Mouse (Mus musculus) hindbrain, embryonic 16.5 days (tissue): ENCODE data around the gene Nphs1. TPM values are rescaled to one million over a fixed set of nuclear protein-coding genes. Genes with fewer than 3 reads are reported as not detected.
"Not testable (repeated sequence)": the region's sequence is repeated elsewhere in the genome, so short reads cannot be mapped to it uniquely, and the experiment has no call there.

ENCODE experiments used
- ATAC-seq: fragments of 200-750 bp; cut with Nextera tagmentation; 2 replicates; pipeline ENCODE4 v1.8.0; 2017; ENCODE audit warnings: moderate TSS enrichment, moderate library complexity
- H3K27ac ChIP-seq: fragments of 300-500 bp; sonication (generic); 2 replicates; pipeline ENCODE4 v1.5.1; 2014; ENCODE audit warnings: low read depth, mild to moderate bottlenecking, control low read depth, low read length, moderate library complexity
- H3K27me3 ChIP-seq: fragments of 300-500 bp; sonication (generic); replicated peaks from 2 replicates; pipeline ENCODE4 v1.6.1; 2014; ENCODE audit warnings: low read length; ENCODE audit not compliant: control insufficient read depth, insufficient read depth
- H3K36me3 ChIP-seq: fragments of 300-500 bp; sonication (generic); 2 replicates; pipeline ENCODE4 v1.6.1; 2014; ENCODE audit warnings: mild to moderate bottlenecking, low read length, moderate library complexity, mixed read lengths; ENCODE audit not compliant: control insufficient read depth, insufficient read depth
- H3K4me1 ChIP-seq: fragments of 300-500 bp; sonication (generic); 2 replicates; pipeline ENCODE4 v1.6.1; 2014; ENCODE audit warnings: low read depth, low read length; ENCODE audit not compliant: control insufficient read depth, insufficient read depth
- H3K4me2 ChIP-seq: fragments of 300-500 bp; sonication (generic); 2 replicates; pipeline ENCODE4 v1.6.1; 2014; ENCODE audit warnings: mild to moderate bottlenecking, low read length, control low read depth, moderate library complexity
- H3K4me3 ChIP-seq: fragments of 300-500 bp; sonication (generic); 2 replicates; pipeline ENCODE4 v1.5.1; 2014; ENCODE audit warnings: mild to moderate bottlenecking, low read length, control low read depth, moderate library complexity
- H3K9ac ChIP-seq: fragments of 300-500 bp; sonication (generic); 2 replicates; pipeline ENCODE4 v1.6.1; 2014; ENCODE audit warnings: low read depth, mild to moderate bottlenecking, control low read depth, low read length, moderate library complexity
- H3K9me3 ChIP-seq: fragments of 300-500 bp; sonication (generic); 2 replicates; pipeline ENCODE4 v1.6.1; 2014; ENCODE audit warnings: mild to moderate bottlenecking, low read length, moderate library complexity; ENCODE audit not compliant: control insufficient read depth
- WGBS: fragments of 180-500 bp; shearing (Covaris S2); extraction: QIAGEN DNeasy Blood & Tissue Kit; methylation state at CpG from one replicate; pipeline ENCODE4 v1.1.7; 2014; 5-methylcytosine and 5-hydroxymethylcytosine counted together
- polyA plus RNA-seq: library from polyadenylated mRNA; unstranded; fragments of >200 nt; fragmentation: Nextera tagmentation; extraction: Ambion mirVana; gene quantifications from 2 replicates; pipeline ENCODE4 v1.2.1, GENCODE M21; 2015

The Nphs1 gene
- polyA plus RNA-seq, 1 experiment from 2014 or later, result 0.98 TPM

GRCm38 (mm10) chr7:30501159-30501558 is 43.0 kb downstream of the Nphs1 start:
- H3K27me3 ChIP-seq, H3K4me3 ChIP-seq, ATAC-seq, H3K36me3 ChIP-seq, H3K27ac ChIP-seq, H3K4me1 ChIP-seq, H3K9ac ChIP-seq, H3K4me2 ChIP-seq, H3K9me3 ChIP-seq: not testable (repeated sequence)
- 66% methylated on average over 5 of the region's 5 CpGs for WGBS

- H3K4me2 ChIP-seq, result no peak overlapping the region
- no peaks in the 10 kb centered on the region for H3K4me1 ChIP-seq
- H3K4me3 ChIP-seq, result no peak overlapping the region
- H3K27ac ChIP-seq, result no peak overlapping the region
- no peak overlapping the region for H3K9ac ChIP-seq
- H3K27me3 ChIP-seq, result no peaks in the 10 kb centered on the region
- no peak for ATAC-seq
- H3K36me3 ChIP-seq, result no peaks in the 10 kb centered on the region
- WGBS, result 71% methylated on average over 4 of the region's 4 CpGs
- H3K9me3 ChIP-seq, result no peaks in the 10 kb centered on the region
Measured at GRCm38 (mm10) chr7:30508061-30508460, 49.9 kb downstream of the Nphs1 start.

GRCm38 (mm10) chr7:30515003-30515760 is 57.1 kb downstream of the Nphs1 start:
- Histone ChIP-seq H3K4me1 (no peaks in the 10 kb centered on the region; the same call in 1 of the 2 replicates), H3K27ac (no peak overlapping the region), H3K36me3 (no peaks in the 10 kb centered on the region), H3K4me2 (no peak overlapping the region), H3K4me3 (no peak overlapping the region), H3K9me3 (no peaks in the 10 kb centered on the region), H3K27me3 (no peaks in the 10 kb centered on the region), H3K9ac (no peak overlapping the region)
- 62% methylated on average over 24 of the region's 24 CpGs for WGBS
- ATAC-seq, result no peak

- H3K4me2 ChIP-seq, result no peak overlapping the region
- H3K36me3 ChIP-seq, result peaks cover 5% of the 10 kb centered on the region
- no peaks in the 10 kb centered on the region for H3K9me3 ChIP-seq
- H3K4me3 ChIP-seq, result no peak overlapping the region
- ATAC-seq, result no peak
- 53% methylated on average over 6 of the region's 8 CpGs for WGBS
- no peaks in the 10 kb centered on the region for H3K27me3 ChIP-seq
- H3K27ac ChIP-seq, result no peak overlapping the region
- peaks cover 5% of the 10 kb centered on the region for H3K4me1 ChIP-seq
- H3K9ac ChIP-seq, result no peak overlapping the region
Measured at GRCm38 (mm10) chr7:30518325-30518724, 60.2 kb downstream of the Nphs1 start.

GRCm38 (mm10) chr7:30520396-30520795 is 62.3 kb downstream of the Nphs1 start:
- Histone ChIP-seq H3K9ac (no peak overlapping the region), H3K4me3 (no peak overlapping the region), H3K4me2 (no peak overlapping the region), H3K9me3 (no peaks in the 10 kb centered on the region), H3K27me3 (no peaks in the 10 kb centered on the region), H3K27ac (no peak overlapping the region), H3K4me1 (peaks cover 5% of the 10 kb centered on the region), H3K36me3 (peaks cover 15% of the 10 kb centered on the region)
- 58% methylated on average over 4 of the region's 4 CpGs for WGBS
- peak; percentile 15 for ATAC-seq

GRCm38 (mm10) chr7:30520856-30521255 is 62.7 kb downstream of the Nphs1 start:
- H3K4me3 ChIP-seq, result no peak overlapping the region
- H3K9ac ChIP-seq, result no peak overlapping the region
- H3K36me3 ChIP-seq, result peaks cover 19% of the 10 kb centered on the region
- H3K27ac ChIP-seq, result no peak overlapping the region
- peaks cover 5% of the 10 kb centered on the region for H3K4me1 ChIP-seq
- H3K9me3 ChIP-seq, result no peaks in the 10 kb centered on the region
- no peaks in the 10 kb centered on the region for H3K27me3 ChIP-seq
- no peak overlapping the region for H3K4me2 ChIP-seq
- peak; percentile 3; the same call in 1 of the 2 replicates for ATAC-seq
- 66% methylated on average over 5 of the region's 5 CpGs for WGBS

GRCm38 (mm10) chr7:30522871-30523270 is 64.8 kb downstream of the Nphs1 start:
- no peak overlapping the region for H3K9ac ChIP-seq
- H3K9me3 ChIP-seq, result no peaks in the 10 kb centered on the region
- H3K36me3 ChIP-seq, result peaks cover 37% of the 10 kb centered on the region
- H3K27me3 ChIP-seq, result no peaks in the 10 kb centered on the region
- no peak overlapping the region for H3K27ac ChIP-seq
- no peak overlapping the region for H3K4me3 ChIP-seq
- WGBS, result 74% methylated on average over 10 of the region's 10 CpGs
- H3K4me1 ChIP-seq, result peaks cover 5% of the 10 kb centered on the region
- no peak overlapping the region for H3K4me2 ChIP-seq
- ATAC-seq, result no peak

GRCm38 (mm10) chr7:30524487-30524886 is 66.4 kb downstream of the Nphs1 start:
- no peaks in the 10 kb centered on the region for H3K27me3 ChIP-seq
- no peak for ATAC-seq
- H3K9me3 ChIP-seq, result no peaks in the 10 kb centered on the region
- no peak overlapping the region for H3K4me2 ChIP-seq
- H3K4me1 ChIP-seq, result peaks cover 5% of the 10 kb centered on the region
- no peak overlapping the region for H3K27ac ChIP-seq
- H3K4me3 ChIP-seq, result no peak overlapping the region
- no peak overlapping the region for H3K9ac ChIP-seq
- WGBS, result 79% methylated on average over 6 of the region's 6 CpGs
- H3K36me3 ChIP-seq, result peaks cover 49% of the 10 kb centered on the region

GRCm38 (mm10) chr7:30525954-30526353 is 67.8 kb downstream of the Nphs1 start:
- Histone ChIP-seq H3K36me3 (peaks cover 62% of the 10 kb centered on the region), H3K9me3 (no peaks in the 10 kb centered on the region), H3K27ac (no peak overlapping the region), H3K4me2 (no peak overlapping the region), H3K27me3 (no peaks in the 10 kb centered on the region), H3K4me1 (peaks cover 2% of the 10 kb centered on the region), H3K9ac (no peak overlapping the region), H3K4me3 (no peak overlapping the region)
- 30% methylated on average over 10 of the region's 10 CpGs for WGBS
- no peak for ATAC-seq
